Mouse (Mus musculus) myocyte (in vitro differentiated cells): ENCODE measurements at regions not wholly inside any gene's neighbourhood (a gene's known extent, or its start where the extent isn't known, plus 50 kb on each side); places are given as distances from the start of the nearest gene placed in this dataset.

Experiments used
- CEBPB ChIP-seq: IDR thresholded peaks from 2 replicates; pipeline ENCODE4 v1.6.1; 2011; ENCODE audit warnings: mild to moderate bottlenecking, moderate library complexity; ENCODE audit not compliant: poor library complexity, insufficient read depth, severe bottlenecking
- E2F4 ChIP-seq: IDR thresholded peaks from one replicate; pipeline ENCODE4 v1.6.1; 2011; ENCODE audit warnings: mild to moderate bottlenecking, control low read depth, moderate library complexity; ENCODE audit not compliant: insufficient read depth
- MAX ChIP-seq: IDR thresholded peaks from one replicate; pipeline ENCODE4 v1.6.1; 2011; ENCODE audit warnings: low read depth, mild to moderate bottlenecking, control low read depth
- MYOD1 ChIP-seq, 3 experiments: IDR thresholded peaks; one replicate each; pipeline ENCODE4 v1.6.1; 2011; ENCODE audit warnings: control low read depth in 2 of 3, low read depth in 2 of 3, mild to moderate bottlenecking in 2 of 3, moderate library complexity in 1 of 3; ENCODE audit not compliant: insufficient read length in 2 of 3, control insufficient read depth in 1 of 3
- MYOG ChIP-seq, 3 experiments: IDR thresholded peaks; one replicate each; pipeline ENCODE4 v1.6.1; 2011; ENCODE audit warnings: control low read depth in 2 of 3, low read depth in 2 of 3, mild to moderate bottlenecking in 2 of 3; ENCODE audit not compliant: insufficient read length in 2 of 3, control insufficient read depth in 1 of 3, insufficient read depth in 1 of 3
- POLR2A ChIP-seq: IDR thresholded peaks from one replicate; pipeline ENCODE4 v1.6.1; 2011; ENCODE audit warnings: low read depth, mild to moderate bottlenecking, control low read depth, moderate library complexity; ENCODE audit not compliant: insufficient read length
- POLR2AphosphoS2 ChIP-seq: IDR thresholded peaks from one replicate; pipeline ENCODE4 v1.6.1; 2011; ENCODE audit warnings: low read depth, control low read depth; ENCODE audit not compliant: insufficient read length
- REST ChIP-seq: IDR thresholded peaks from one replicate; pipeline ENCODE4 v1.6.1; 2011; ENCODE audit warnings: mild to moderate bottlenecking, control low read depth, moderate library complexity; ENCODE audit not compliant: insufficient read depth, insufficient read length
- TCF12 ChIP-seq: IDR thresholded peaks from one replicate; pipeline ENCODE4 v1.6.1; 2011; ENCODE audit warnings: mild to moderate bottlenecking, control low read depth; ENCODE audit not compliant: poor library complexity, insufficient read depth, severe bottlenecking
- USF1 ChIP-seq: IDR thresholded peaks from one replicate; pipeline ENCODE4 v1.6.1; 2011; ENCODE audit warnings: low read depth, mild to moderate bottlenecking, control low read depth, moderate library complexity

- no peak for TF ChIP-seq USF1
- TF ChIP-seq POLR2AphosphoS2 = no peak
- TF ChIP-seq POLR2A = no peak
- no peak for TF ChIP-seq TCF12
- TF ChIP-seq MAX = no peak
- no peak for TF ChIP-seq MYOG (IDR thresholded peaks at IDR 0.05; ENCODE audit: control insufficient read depth in 1 of 3, insufficient read depth in 1 of 3, insufficient read length in 2 of 3, low read depth in 2 of 3)
- TF ChIP-seq MYOD1 (IDR thresholded peaks at IDR 0.05; ENCODE audit: control insufficient read depth in 1 of 3, insufficient read length in 2 of 3, low read depth in 2 of 3) = no peak
- TF ChIP-seq CEBPB = no peak
- TF ChIP-seq E2F4 = no peak
- no peak for TF ChIP-seq REST
Observed at GRCm38 (mm10) chr15:32009818-32010217, 167.3 kb upstream of the Tas2r119 start.
